Mouse (Mus musculus) small intestine, adult 2 months (tissue): ENCODE measurements at regions not wholly inside any gene's neighbourhood (a gene's known extent, or its start where the extent isn't known, plus 50 kb on each side); places are given as distances from the start of the nearest gene placed in this dataset.

Source experiments
- H3K27ac ChIP-seq: fragments of 200-500 bp; 2 replicates; pipeline ENCODE4 v1.5.1; 2012; ENCODE audit warnings: low read depth, low read length, control low read depth, inconsistent platforms; ENCODE audit not compliant: insufficient read depth
- H3K27me3 ChIP-seq: fragments of 200-500 bp; 2 replicates; pipeline ENCODE4 v1.6.1; 2012; ENCODE audit warnings: mild to moderate bottlenecking, moderate library complexity, low read length, inconsistent platforms; ENCODE audit not compliant: control insufficient read depth, insufficient read depth
- H3K36me3 ChIP-seq: fragments of 200-500 bp; 2 replicates; pipeline ENCODE4 v1.6.1; 2012; ENCODE audit warnings: mild to moderate bottlenecking, low read length, control low read depth, inconsistent platforms; ENCODE audit not compliant: control insufficient read depth, insufficient read depth
- H3K4me1 ChIP-seq: fragments of 200-500 bp; 2 replicates; pipeline ENCODE4 v1.6.1; 2012; ENCODE audit warnings: low read length, inconsistent platforms, mixed read lengths; ENCODE audit not compliant: control insufficient read depth, insufficient read depth, insufficient read length
- H3K4me3 ChIP-seq: fragments of 200-500 bp; 2 replicates; pipeline ENCODE4 v1.5.1; 2012; ENCODE audit warnings: low read depth, mild to moderate bottlenecking, control low read depth, inconsistent platforms, low read length, moderate library complexity
- CTCF ChIP-seq: fragments of 200-500 bp; IDR thresholded peaks from 2 replicates; pipeline ENCODE4 v1.5.1; 2012; ENCODE audit warnings: low read depth, mild to moderate bottlenecking, control low read depth, inconsistent platforms, low read length, moderate library complexity, mixed read lengths; ENCODE audit not compliant: insufficient replicate concordance, insufficient read length; ENCODE audit errors: extremely low read depth
- POLR2A ChIP-seq: fragments of 200-500 bp; IDR thresholded peaks from 2 replicates; pipeline ENCODE4 v1.6.1; 2012; ENCODE audit warnings: low read depth, mild to moderate bottlenecking, control low read depth, inconsistent platforms, low read length, moderate library complexity
- WGBS: fragments of 180-500 bp; shearing (Covaris S2); methylation state at CpG from one replicate; pipeline ENCODE4 v1.1.7; 2018; 5-methylcytosine and 5-hydroxymethylcytosine counted together

- no peak for TF ChIP-seq POLR2A
- no peak for TF ChIP-seq CTCF
- no peaks in the 10 kb centered on the region for H3K27me3 ChIP-seq
- H3K27ac ChIP-seq, result peak overlapping the region; percentile 31; the same call in 1 of the 2 replicates
- peaks cover 30% of the 10 kb centered on the region for H3K4me1 ChIP-seq
- H3K36me3 ChIP-seq, result peaks cover 11% of the 10 kb centered on the region
- H3K4me3 ChIP-seq, result no peak overlapping the region
- 59% methylated on average over 6 of the region's 6 CpGs for WGBS
Measured at GRCm38 (mm10) chr6:31116365-31116764, 157.5 kb upstream of the Klf14 start.

- peaks cover 12% of the 10 kb centered on the region for H3K36me3 ChIP-seq
- H3K4me3 ChIP-seq, result no peak overlapping the region
- H3K4me1 ChIP-seq, result peaks cover 36% of the 10 kb centered on the region
- TF ChIP-seq CTCF, result no peak
- TF ChIP-seq POLR2A, result no peak
- H3K27ac ChIP-seq, result no peak overlapping the region
- H3K27me3 ChIP-seq, result no peaks in the 10 kb centered on the region
- WGBS, result 83% methylated on average over 12 of the region's 12 CpGs
Measured at GRCm38 (mm10) chr6:31117666-31118065, 158.8 kb upstream of the Klf14 start.

- H3K27me3 ChIP-seq, result no peaks in the 10 kb centered on the region
Measured at GRCm38 (mm10) chr6:31121008-31121407, 162.1 kb upstream of the Klf14 start.

GRCm38 (mm10) chr6:31122895-31123294 lies 164.0 kb upstream of the Klf14 start:
- peak overlapping the region; percentile 79 for H3K27ac ChIP-seq
- WGBS, result 45% methylated on average over 5 of the region's 5 CpGs
- H3K4me3 ChIP-seq, result no peak overlapping the region
- peaks cover 27% of the 10 kb centered on the region; the same call in 1 of the 2 replicates for H3K4me1 ChIP-seq
- peaks cover 12% of the 10 kb centered on the region for H3K36me3 ChIP-seq
- no peak for TF ChIP-seq POLR2A
- TF ChIP-seq CTCF, result no peak
- H3K27me3 ChIP-seq, result no peaks in the 10 kb centered on the region

More at GRCm38 (mm10) chr6:31121008-31121407, 162.1 kb upstream of the Klf14 start:
- H3K36me3 ChIP-seq, result peaks cover 12% of the 10 kb centered on the region
- WGBS, result 64% methylated on average over 8 of the region's 8 CpGs
- H3K4me1 ChIP-seq, result peaks cover 33% of the 10 kb centered on the region; the same call in 1 of the 2 replicates
- no peak overlapping the region for H3K4me3 ChIP-seq
- H3K27ac ChIP-seq, result no peak overlapping the region
- no peak for TF ChIP-seq CTCF
- no peak for TF ChIP-seq POLR2A

GRCm38 (mm10) chr6:31123342-31123990 lies 164.6 kb upstream of the Klf14 start:
- TF ChIP-seq POLR2A, result no peak
- peaks cover 28% of the 10 kb centered on the region; the same call in 1 of the 2 replicates for H3K4me1 ChIP-seq
- no peaks in the 10 kb centered on the region for H3K27me3 ChIP-seq
- peaks cover 12% of the 10 kb centered on the region for H3K36me3 ChIP-seq
- H3K27ac ChIP-seq, result peak overlapping the region; percentile 79
- no peak overlapping the region for H3K4me3 ChIP-seq
- WGBS, result 55% methylated on average over 4 of the region's 4 CpGs

- TF ChIP-seq CTCF, result no peak
- TF ChIP-seq POLR2A, result no peak
- 24% methylated on average over 6 of the region's 6 CpGs for WGBS
- H3K4me1 ChIP-seq, result peaks cover 28% of the 10 kb centered on the region; the same call in 1 of the 2 replicates
- H3K27me3 ChIP-seq, result no peaks in the 10 kb centered on the region
- H3K36me3 ChIP-seq, result peaks cover 12% of the 10 kb centered on the region
- H3K4me3 ChIP-seq, result peak overlapping the region; percentile 37
- peak overlapping the region; percentile 27 for H3K27ac ChIP-seq
Measured at GRCm38 (mm10) chr6:31124076-31124475, 165.2 kb upstream of the Klf14 start.

- Histone ChIP-seq H3K4me1 (peaks cover 28% of the 10 kb centered on the region; the same call in 1 of the 2 replicates), H3K27ac (no peak overlapping the region), H3K36me3 (peaks cover 10% of the 10 kb centered on the region), H3K27me3 (no peaks in the 10 kb centered on the region), H3K4me3 (peak overlapping the region; percentile 28; the same call in 1 of the 2 replicates)
- 58% methylated on average over 4 of the region's 4 CpGs for WGBS
- TF ChIP-seq CTCF, result no peak
- TF ChIP-seq POLR2A, result no peak
Measured at GRCm38 (mm10) chr6:31124872-31125271, 166.0 kb upstream of the Klf14 start.
